Mouse (Mus musculus) midbrain, embryonic 15.5 days (tissue): ENCODE measurements around the gene AI413582. TPM values are rescaled to one million over a fixed set of nuclear protein-coding genes. Genes with fewer than 3 reads are reported as not detected.
A peak's percentile ranks its signal among the peaks of the same experiment; 100 is the strongest.

Experiments
- ATAC-seq: fragments of 200-750 bp; cut with Nextera tagmentation; replicated peaks from 2 replicates; pipeline ENCODE4 v1.8.0; 2017; ENCODE audit warnings: moderate TSS enrichment
- H3K27ac ChIP-seq: fragments of 300-500 bp; sonication (generic); 2 replicates; pipeline ENCODE4 v1.5.1; 2015; ENCODE audit warnings: mild to moderate bottlenecking, inconsistent platforms
- H3K27me3 ChIP-seq: fragments of 300-500 bp; sonication (generic); replicated peaks from 2 replicates; pipeline ENCODE4 v1.6.1; 2015; ENCODE audit warnings: inconsistent platforms
- H3K36me3 ChIP-seq: fragments of 300-500 bp; sonication (generic); replicated peaks from 2 replicates; pipeline ENCODE4 v1.6.1; 2015; ENCODE audit warnings: inconsistent platforms
- H3K4me1 ChIP-seq: fragments of 300-500 bp; sonication (generic); 2 replicates; pipeline ENCODE4 v1.6.1; 2015; ENCODE audit warnings: inconsistent platforms
- H3K4me2 ChIP-seq: fragments of 300-500 bp; sonication (generic); 2 replicates; pipeline ENCODE4 v1.6.1; 2015; ENCODE audit warnings: inconsistent platforms, mild to moderate bottlenecking, moderate library complexity
- H3K4me3 ChIP-seq: fragments of 300-500 bp; sonication (generic); 2 replicates; pipeline ENCODE4 v1.5.1; 2015; ENCODE audit warnings: mild to moderate bottlenecking, inconsistent platforms
- H3K9ac ChIP-seq: fragments of 300-500 bp; sonication (generic); 2 replicates; pipeline ENCODE4 v1.6.1; 2015; ENCODE audit warnings: mild to moderate bottlenecking, inconsistent platforms
- H3K9me3 ChIP-seq: fragments of 300-500 bp; sonication (generic); 2 replicates; pipeline ENCODE4 v1.6.1; 2016; ENCODE audit warnings: inconsistent platforms
- WGBS: fragments of 180-500 bp; shearing (Covaris S2); methylation state at CpG from one replicate; pipeline ENCODE4 v1.1.7; 2015; ENCODE audit warnings: mixed read lengths; 5-methylcytosine and 5-hydroxymethylcytosine counted together
- polyA plus RNA-seq: library from polyadenylated mRNA; unstranded; fragments of >200 nt; fragmentation: Nextera tagmentation; extraction: Ambion mirVana; gene quantifications from 2 replicates; pipeline ENCODE4 v1.2.1, GENCODE M21; 2015

The AI413582 gene
- polyA plus RNA-seq, 1 experiment from 2014 or later, result 57.0 TPM

GRCm38 (mm10) chr17:27595659-27596375 is 30.3 kb upstream of the AI413582 start:
- no peak overlapping the region for H3K27ac ChIP-seq
- H3K27me3 ChIP-seq, result no peaks in the 10 kb centered on the region
- no peak overlapping the region for H3K4me2 ChIP-seq
- peaks cover 15% of the 10 kb centered on the region; the same call in 1 of the 2 replicates for H3K4me1 ChIP-seq
- no peak overlapping the region for H3K4me3 ChIP-seq
- WGBS, result 86% methylated on average over 15 of the region's 15 CpGs
- ATAC-seq, result no peak
- H3K36me3 ChIP-seq, result peaks cover 25% of the 10 kb centered on the region; the same call in 1 of the 2 replicates
- no peaks in the 10 kb centered on the region for H3K9me3 ChIP-seq
- no peak overlapping the region for H3K9ac ChIP-seq

DNA sequence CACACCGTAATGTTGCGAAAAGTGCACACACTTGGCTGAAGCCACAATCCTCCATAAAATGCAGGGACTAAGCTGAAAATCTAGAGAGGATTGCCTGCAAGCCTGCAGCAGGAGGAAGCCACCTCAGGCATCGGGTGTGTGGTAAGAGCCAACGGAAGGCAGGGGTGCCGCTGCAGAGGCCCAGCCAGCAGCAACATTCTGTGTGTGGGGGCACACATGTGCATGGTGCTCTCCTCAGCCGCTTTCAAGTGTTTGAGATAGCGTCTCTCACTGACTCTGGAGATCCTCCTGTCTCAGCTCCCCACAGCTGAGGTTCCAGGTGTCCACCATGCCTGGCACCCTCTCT is 27.0 kb upstream of the AI413582 start:
- Histone ChIP-seq H3K27me3 (no peaks in the 10 kb centered on the region), H3K9me3 (no peaks in the 10 kb centered on the region), H3K27ac (no peak overlapping the region), H3K4me2 (no peak overlapping the region), H3K36me3 (peaks cover 25% of the 10 kb centered on the region; the same call in 1 of the 2 replicates), H3K4me3 (no peak overlapping the region), H3K4me1 (peaks cover 2% of the 10 kb centered on the region), H3K9ac (no peak overlapping the region)
- no peak for ATAC-seq
- WGBS, result 98% methylated on average over 7 of the region's 7 CpGs

- Histone ChIP-seq H3K4me3 (no peak overlapping the region), H3K4me1 (peaks cover 3% of the 10 kb centered on the region), H3K9ac (no peak overlapping the region), H3K27me3 (no peaks in the 10 kb centered on the region), H3K27ac (no peak overlapping the region), H3K9me3 (no peaks in the 10 kb centered on the region), H3K4me2 (no peak overlapping the region), H3K36me3 (peaks cover 25% of the 10 kb centered on the region; the same call in 1 of the 2 replicates)
- 91% methylated on average over 12 of the region's 12 CpGs for WGBS
- no peak for ATAC-seq
These were observed 26.4 kb upstream of the AI413582 start for GRCm38 (mm10) chr17:27591826-27592564.

GRCm38 (mm10) chr17:27588231-27588630 is 22.7 kb upstream of the AI413582 start:
- 86% methylated on average over 8 of the region's 8 CpGs for WGBS
- Histone ChIP-seq H3K27me3 (no peaks in the 10 kb centered on the region), H3K4me1 (peaks cover 5% of the 10 kb centered on the region), H3K27ac (no peak overlapping the region), H3K9me3 (no peaks in the 10 kb centered on the region), H3K4me2 (no peak overlapping the region), H3K36me3 (peaks cover 8% of the 10 kb centered on the region; the same call in 1 of the 2 replicates), H3K4me3 (no peak overlapping the region), H3K9ac (no peak overlapping the region)
- ATAC-seq, result no peak

GRCm38 (mm10) chr17:27587252-27587651 is 21.7 kb upstream of the AI413582 start:
- no peaks in the 10 kb centered on the region for H3K9me3 ChIP-seq
- H3K4me3 ChIP-seq, result no peak overlapping the region
- no peak overlapping the region for H3K27ac ChIP-seq
- peaks cover 5% of the 10 kb centered on the region; the same call in 1 of the 2 replicates for H3K36me3 ChIP-seq
- H3K4me1 ChIP-seq, result peaks cover 5% of the 10 kb centered on the region
- ATAC-seq, result no peak
- H3K27me3 ChIP-seq, result no peaks in the 10 kb centered on the region
- WGBS, result 81% methylated on average over 12 of the region's 12 CpGs
- no peak overlapping the region for H3K4me2 ChIP-seq
- H3K9ac ChIP-seq, result no peak overlapping the region

DNA sequence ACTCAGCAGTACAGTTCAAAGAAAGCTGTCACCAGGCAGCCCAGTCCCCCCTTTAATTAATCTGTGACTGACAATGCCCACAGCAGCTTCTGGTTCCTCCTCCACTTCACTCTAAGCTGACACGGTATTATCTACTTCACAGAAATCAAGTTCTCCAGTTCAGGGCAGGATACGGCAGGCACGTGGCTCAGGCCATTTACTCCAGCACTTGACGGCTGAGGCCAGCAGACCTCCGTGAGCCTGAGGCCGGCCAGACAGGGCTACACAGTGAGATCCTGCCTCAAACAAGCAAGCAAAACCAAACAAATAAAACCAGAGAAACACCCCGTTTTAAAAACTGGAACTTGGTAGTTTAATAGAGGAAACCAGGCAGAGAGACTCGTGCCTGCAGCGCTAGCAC is 21.1 kb upstream of the AI413582 start:
- Histone ChIP-seq H3K4me1 (peaks cover 5% of the 10 kb centered on the region), H3K9ac (no peak overlapping the region), H3K27me3 (no peaks in the 10 kb centered on the region), H3K36me3 (peaks cover 8% of the 10 kb centered on the region; the same call in 1 of the 2 replicates), H3K4me3 (no peak overlapping the region), H3K27ac (no peak overlapping the region), H3K9me3 (no peaks in the 10 kb centered on the region), H3K4me2 (no peak overlapping the region)
- no peak for ATAC-seq
- WGBS, result 53% methylated on average over 9 of the region's 9 CpGs

GRCm38 (mm10) chr17:27583185-27583894 is 17.8 kb upstream of the AI413582 start:
- no peak overlapping the region for H3K9ac ChIP-seq
- no peak overlapping the region for H3K4me3 ChIP-seq
- H3K27me3 ChIP-seq, result no peaks in the 10 kb centered on the region
- peaks cover 25% of the 10 kb centered on the region for H3K36me3 ChIP-seq
- 93% methylated on average over 13 of the region's 13 CpGs for WGBS
- no peak overlapping the region for H3K4me2 ChIP-seq
- no peak for ATAC-seq
- H3K27ac ChIP-seq, result no peak overlapping the region
- peaks cover 5% of the 10 kb centered on the region for H3K4me1 ChIP-seq
- no peaks in the 10 kb centered on the region for H3K9me3 ChIP-seq

DNA sequence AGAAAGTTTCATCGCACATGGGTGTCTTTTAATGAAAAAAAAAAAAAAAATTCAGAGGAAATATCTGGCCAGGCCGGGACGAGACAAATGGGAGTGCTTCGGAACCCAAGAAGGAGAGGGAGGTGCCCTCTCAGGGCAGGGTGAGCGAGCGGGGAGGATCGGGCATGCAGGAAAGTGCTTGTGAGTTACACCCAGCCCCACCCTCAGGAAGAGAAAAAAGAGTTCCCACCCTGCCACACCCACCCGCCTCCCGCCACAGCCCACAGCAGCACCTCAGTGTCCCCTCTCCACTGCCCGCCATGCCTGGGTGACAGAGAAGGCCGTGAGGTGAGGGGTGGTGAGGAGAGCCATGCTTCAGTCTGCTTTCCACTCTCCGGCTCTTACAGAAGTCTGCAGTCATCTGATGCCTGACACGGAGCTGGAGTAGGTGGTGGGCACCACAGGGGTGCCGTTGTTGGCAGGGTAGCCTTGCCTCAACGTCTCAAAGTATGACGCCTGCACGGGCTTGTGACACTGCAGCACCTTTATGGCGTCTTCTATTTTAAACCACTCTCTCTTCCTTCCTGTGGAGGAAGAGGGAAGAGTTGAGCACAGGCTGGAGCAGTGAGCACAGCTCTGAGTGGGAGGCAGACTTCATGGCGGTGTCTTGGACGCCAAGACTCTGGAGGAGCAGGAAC is 15.0 kb upstream of the AI413582 start:
- H3K4me3 ChIP-seq, result no peak overlapping the region
- no peak overlapping the region for H3K4me2 ChIP-seq
- no peak overlapping the region for H3K27ac ChIP-seq
- peaks cover 25% of the 10 kb centered on the region for H3K36me3 ChIP-seq
- no peaks in the 10 kb centered on the region for H3K4me1 ChIP-seq
- no peaks in the 10 kb centered on the region for H3K9me3 ChIP-seq
- ATAC-seq, result no peak
- 86% methylated on average over 20 of the region's 20 CpGs for WGBS
- no peaks in the 10 kb centered on the region for H3K27me3 ChIP-seq
- H3K9ac ChIP-seq, result no peak overlapping the region

DNA sequence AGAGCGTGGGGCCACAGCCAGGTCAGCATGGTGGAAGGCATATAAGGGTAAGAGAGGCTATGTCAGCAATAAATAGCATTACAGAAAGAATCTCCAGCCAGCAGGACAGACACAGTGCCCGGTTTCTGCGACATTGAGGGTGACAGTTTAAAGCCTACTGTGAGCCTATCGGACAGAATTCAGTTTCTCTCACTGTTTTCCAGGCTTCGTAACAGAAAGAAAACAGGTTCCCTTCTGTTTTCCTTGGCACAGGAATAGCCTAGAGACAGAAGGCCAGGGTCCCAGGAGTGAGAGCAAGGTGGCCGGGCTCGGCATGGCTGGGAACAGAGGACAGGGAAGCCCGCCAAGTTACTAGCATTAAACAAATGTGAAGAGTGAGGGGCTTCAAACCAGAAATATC is 14.3 kb upstream of the AI413582 start:
- Histone ChIP-seq H3K4me3 (no peak overlapping the region), H3K36me3 (peaks cover 25% of the 10 kb centered on the region), H3K27ac (no peak overlapping the region), H3K4me1 (no peaks in the 10 kb centered on the region), H3K9ac (no peak overlapping the region), H3K4me2 (no peak overlapping the region), H3K27me3 (no peaks in the 10 kb centered on the region), H3K9me3 (no peaks in the 10 kb centered on the region)
- 87% methylated on average over 8 of the region's 8 CpGs for WGBS
- ATAC-seq, result no peak

- H3K9me3 ChIP-seq, result no peaks in the 10 kb centered on the region
- no peak overlapping the region for H3K4me3 ChIP-seq
- H3K4me1 ChIP-seq, result no peaks in the 10 kb centered on the region
- no peak for ATAC-seq
- H3K9ac ChIP-seq, result no peak overlapping the region
- WGBS, result 95% methylated on average over 10 of the region's 10 CpGs
- H3K27me3 ChIP-seq, result no peaks in the 10 kb centered on the region
- H3K36me3 ChIP-seq, result peaks cover 25% of the 10 kb centered on the region
- no peak overlapping the region for H3K4me2 ChIP-seq
- H3K27ac ChIP-seq, result 0 out of 2 replicates have a peak overlapping the region, but pooled peaks have one; percentile 34
These were observed 12.9 kb upstream of the AI413582 start for GRCm38 (mm10) chr17:27578487-27578886.

- no peak overlapping the region for H3K27ac ChIP-seq
- no peak for ATAC-seq
- H3K4me1 ChIP-seq, result no peaks in the 10 kb centered on the region
- WGBS, result 71% methylated on average over 6 of the region's 6 CpGs
- no peaks in the 10 kb centered on the region for H3K27me3 ChIP-seq
- H3K36me3 ChIP-seq, result peaks cover 20% of the 10 kb centered on the region
- no peak overlapping the region for H3K9ac ChIP-seq
- no peak overlapping the region for H3K4me3 ChIP-seq
- H3K4me2 ChIP-seq, result no peak overlapping the region
- H3K9me3 ChIP-seq, result no peaks in the 10 kb centered on the region
These were observed 11.9 kb upstream of the AI413582 start for GRCm38 (mm10) chr17:27577468-27577867.

DNA sequence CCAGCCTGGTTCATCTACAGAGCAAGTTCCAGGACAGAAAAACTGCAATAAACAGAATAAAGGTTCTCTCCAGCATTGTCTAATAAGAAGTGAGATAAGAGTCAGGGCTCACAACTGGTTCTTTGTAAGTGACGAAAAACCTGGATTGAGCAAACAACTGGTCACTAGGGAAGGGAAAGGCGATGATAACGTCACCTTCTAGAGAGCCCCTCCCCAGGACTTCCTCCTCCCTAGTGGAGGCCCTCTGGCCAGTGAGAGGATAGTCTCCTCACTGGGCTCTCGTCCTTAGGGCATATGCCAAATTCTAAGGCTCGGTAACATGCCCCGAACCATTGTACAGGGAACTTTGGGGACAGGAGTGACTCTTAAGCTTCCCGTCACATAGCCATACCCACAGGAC is 10.5 kb upstream of the AI413582 start:
- H3K9ac ChIP-seq, result no peak overlapping the region
- 91% methylated on average over 7 of the region's 7 CpGs for WGBS
- H3K36me3 ChIP-seq, result peaks cover 16% of the 10 kb centered on the region
- no peaks in the 10 kb centered on the region for H3K4me1 ChIP-seq
- no peak for ATAC-seq
- no peak overlapping the region for H3K4me2 ChIP-seq
- no peaks in the 10 kb centered on the region for H3K9me3 ChIP-seq
- H3K4me3 ChIP-seq, result no peak overlapping the region
- H3K27me3 ChIP-seq, result no peaks in the 10 kb centered on the region
- H3K27ac ChIP-seq, result no peak overlapping the region
